Mouse (Mus musculus): ENCODE data around the gene Sorcs3.

GRCm38 (mm10) chr19:48391551-48391950 is 185.7 kb downstream of the Sorcs3 start:
- TF ChIP-seq MAFK (IDR thresholded peaks at IDR 0.05; ENCODE audit: borderline replicate concordance, low read depth, low read length) (no peak), GATA1 (IDR thresholded peaks at IDR 0.05; ENCODE audit: low read depth, low read length) (no peak), MYC (IDR thresholded peaks at IDR 0.05; ENCODE audit: low read depth, low read length) (no peak), RAD21 (IDR thresholded peaks at IDR 0.05; ENCODE audit: low read depth, low read length) (no peak), CTCF (IDR thresholded peaks at IDR 0.05 in 2 of 3, conservative IDR thresholded peaks at IDR 0.05 in 1 of 3; ENCODE audit: control insufficient read depth in 1 of 3, insufficient read depth in 1 of 3, low read depth in 2 of 3, low read length in 3 of 3, poor library complexity in 1 of 3, severe bottlenecking in 1 of 3) (no peak), POLR2A (IDR thresholded peaks at IDR 0.05; ENCODE audit: control insufficient read depth in 1 of 2, insufficient read depth in 1 of 2, low read depth in 1 of 2, low read length in 2 of 2, poor library complexity in 1 of 2) (no peak)
